Mouse (Mus musculus): Measurements from ENCODE around the gene Cbr2.

DNA sequence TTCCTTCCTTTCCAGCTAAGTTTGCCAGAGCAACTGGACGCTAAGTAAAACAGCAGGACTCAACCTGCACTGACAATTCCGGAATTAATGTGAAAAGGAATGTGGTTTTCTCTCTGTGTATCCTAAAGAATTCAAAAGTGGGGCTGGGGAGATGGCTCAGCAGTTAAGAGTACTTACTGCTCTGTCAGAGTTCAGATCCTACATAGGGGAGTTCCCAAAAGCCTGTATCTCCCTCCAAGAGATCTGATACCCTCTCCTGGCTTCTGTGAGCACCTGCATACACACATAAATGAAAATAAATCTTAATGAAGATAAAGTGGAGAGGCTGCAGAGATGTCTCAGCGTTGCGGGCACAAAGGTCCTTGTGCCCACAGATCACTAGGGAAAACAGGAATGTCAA, 19.7 kb upstream of the Cbr2 start:
- TF ChIP-seq EP300 (IDR thresholded peaks at IDR 0.05; ENCODE audit: low read depth) (no peak), CTCF (IDR thresholded peaks at IDR 0.05; ENCODE audit: low read depth) (no peak)
